Mouse (Mus musculus): ENCODE results near the gene Zfp296.

Zfp296 gene

DNA sequence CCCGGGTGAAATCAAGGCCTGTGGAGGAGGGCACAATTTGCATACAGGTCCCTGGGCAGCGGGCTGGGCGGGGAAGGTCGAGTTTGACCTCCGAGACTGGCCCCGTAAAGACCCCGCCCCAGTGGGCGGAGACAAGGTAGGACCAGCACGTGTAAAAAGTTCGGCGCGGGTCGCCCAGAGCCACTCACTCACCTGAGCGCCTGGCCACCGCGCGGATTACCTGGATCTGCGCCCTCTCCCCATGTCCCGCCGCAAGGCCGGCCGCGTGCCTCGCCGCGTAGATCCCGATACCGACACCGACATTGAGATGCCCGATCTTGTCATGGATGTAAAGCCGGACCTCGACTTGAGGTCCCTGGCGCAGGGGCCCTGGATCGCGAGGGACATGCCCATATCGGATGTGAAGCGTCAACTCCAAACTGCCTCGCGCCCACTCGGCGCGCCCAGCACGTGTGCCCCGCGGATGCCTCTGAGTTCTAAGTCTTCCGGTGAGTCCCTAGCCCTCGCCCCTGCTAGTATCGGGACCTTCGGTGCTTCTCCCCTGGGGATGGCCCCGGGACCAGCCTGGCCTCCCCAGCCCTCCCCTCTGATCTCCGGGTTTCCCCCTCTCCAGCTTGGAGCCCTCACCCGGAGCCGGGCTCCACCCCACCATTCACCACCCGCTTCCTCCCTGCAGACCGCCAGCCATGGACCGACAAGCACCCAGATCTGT, at the start of gene Zfp296, which contains the start of gene Gemin7:
Gene Zfp296 (plus strand): TSS at position 147 of the 712 bp plus-strand sequence.
Gene Gemin7 (minus strand): TSS at position 455 of the 712 bp plus-strand sequence.
- in situ Hi-C loops (cut with MboI; ENCODE audit: low sequenced_read_pairs): no loop called here

DNA sequence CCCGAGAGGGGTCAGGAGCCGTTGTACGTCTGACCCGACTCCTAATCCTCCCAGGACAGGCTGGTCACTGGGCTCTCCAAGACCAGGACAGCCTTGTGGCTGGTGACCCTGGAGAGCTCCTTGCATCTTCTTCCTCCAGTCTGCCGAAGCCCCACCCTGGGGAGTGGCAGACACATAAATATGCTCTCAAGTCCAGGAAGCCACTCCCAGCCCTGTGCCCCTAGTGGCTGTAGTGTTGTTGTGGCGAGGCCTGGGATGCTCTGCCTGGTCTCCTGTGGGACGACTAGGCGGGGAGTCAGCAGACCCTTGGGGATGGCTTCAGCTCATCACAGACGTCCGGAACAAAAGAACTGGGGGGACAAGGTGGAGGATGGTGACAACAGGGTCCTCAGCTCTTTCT, 46.0 kb upstream of the Zfp296 start:
- in situ Hi-C loops (cut with MboI; ENCODE audit: low sequenced_read_pairs): no loop called here

GRCm38 (mm10) chr7:19532240-19532639, 44.8 kb upstream of the Zfp296 start:
- in situ Hi-C loops (cut with MboI; ENCODE audit: low sequenced_read_pairs): no loop called here

DNA sequence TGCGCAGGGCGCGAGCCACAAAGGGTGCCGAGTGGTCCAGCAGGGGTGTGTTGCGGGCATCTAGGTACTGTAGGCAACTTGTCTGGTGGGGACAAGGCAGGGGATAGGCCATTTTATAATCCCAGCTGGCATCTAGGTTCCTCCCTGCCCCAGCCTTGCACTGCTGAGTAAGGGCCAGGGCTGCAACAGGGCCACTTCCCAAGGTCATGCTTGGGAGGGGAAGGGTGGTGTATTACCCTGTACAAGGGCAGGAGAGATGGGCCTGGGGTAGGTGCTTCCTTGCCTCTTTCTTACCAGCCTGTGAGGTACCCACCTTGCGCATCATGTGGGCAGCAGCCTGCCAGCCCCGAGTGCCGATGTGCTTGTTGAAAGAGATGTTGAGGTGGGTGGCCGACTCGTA, 42.4 kb upstream of the Zfp296 start:
- in situ Hi-C loops (cut with MboI; ENCODE audit: low sequenced_read_pairs): no loop called here

- in situ Hi-C loops (cut with MboI; ENCODE audit: low sequenced_read_pairs): no loop called here
These were observed 36.1 kb upstream of the Zfp296 start for GRCm38 (mm10) chr7:19540771-19541566.

- in situ Hi-C loops (cut with MboI; ENCODE audit: low sequenced_read_pairs): no loop called here
These were observed 35.4 kb upstream of the Zfp296 start for GRCm38 (mm10) chr7:19541681-19542154.

- in situ Hi-C loops (cut with MboI; ENCODE audit: low sequenced_read_pairs): no loop called here
These were observed 34.9 kb upstream of the Zfp296 start for GRCm38 (mm10) chr7:19542155-19542691.

DNA sequence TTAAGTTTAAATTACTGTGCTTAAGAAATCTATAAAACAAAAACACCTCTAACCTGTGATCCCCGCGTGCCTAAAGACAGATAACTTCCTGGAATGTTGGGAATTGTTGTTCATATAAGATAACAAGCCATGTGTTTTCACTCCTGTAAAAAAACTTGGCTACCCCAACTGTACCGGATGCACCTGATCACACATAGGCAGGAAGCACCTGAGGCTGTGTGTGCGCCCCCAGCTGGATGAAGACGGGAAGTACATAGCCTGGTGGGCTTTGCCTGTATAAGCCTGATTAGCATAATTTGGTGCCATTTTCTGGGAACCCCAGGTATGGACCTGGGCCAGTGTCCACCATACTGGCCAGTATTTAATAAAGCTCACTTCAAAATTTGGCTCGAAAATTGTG, 33.5 kb upstream of the Zfp296 start:
- in situ Hi-C loops (cut with MboI; ENCODE audit: low sequenced_read_pairs): no loop called here

DNA sequence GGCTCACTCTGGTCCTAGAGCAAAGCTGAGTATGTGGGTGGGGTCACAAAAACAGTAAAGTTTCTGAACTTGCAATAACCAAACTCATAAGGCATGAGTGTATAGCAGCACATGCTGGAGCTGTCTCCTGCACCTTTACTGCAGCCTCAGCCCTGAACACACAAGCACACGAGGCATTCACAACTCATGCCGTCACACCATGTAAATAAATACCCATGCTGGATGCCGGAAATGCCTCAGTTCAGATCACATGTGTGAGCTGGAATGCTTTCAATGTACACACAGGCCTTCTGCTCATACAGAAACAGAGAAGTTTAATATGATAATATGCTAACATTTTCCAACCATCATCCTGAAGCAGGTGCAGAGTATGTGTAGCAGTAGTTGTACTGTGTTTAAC, 31.1 kb upstream of the Zfp296 start:
- in situ Hi-C loops (cut with MboI; ENCODE audit: low sequenced_read_pairs): no loop called here

DNA sequence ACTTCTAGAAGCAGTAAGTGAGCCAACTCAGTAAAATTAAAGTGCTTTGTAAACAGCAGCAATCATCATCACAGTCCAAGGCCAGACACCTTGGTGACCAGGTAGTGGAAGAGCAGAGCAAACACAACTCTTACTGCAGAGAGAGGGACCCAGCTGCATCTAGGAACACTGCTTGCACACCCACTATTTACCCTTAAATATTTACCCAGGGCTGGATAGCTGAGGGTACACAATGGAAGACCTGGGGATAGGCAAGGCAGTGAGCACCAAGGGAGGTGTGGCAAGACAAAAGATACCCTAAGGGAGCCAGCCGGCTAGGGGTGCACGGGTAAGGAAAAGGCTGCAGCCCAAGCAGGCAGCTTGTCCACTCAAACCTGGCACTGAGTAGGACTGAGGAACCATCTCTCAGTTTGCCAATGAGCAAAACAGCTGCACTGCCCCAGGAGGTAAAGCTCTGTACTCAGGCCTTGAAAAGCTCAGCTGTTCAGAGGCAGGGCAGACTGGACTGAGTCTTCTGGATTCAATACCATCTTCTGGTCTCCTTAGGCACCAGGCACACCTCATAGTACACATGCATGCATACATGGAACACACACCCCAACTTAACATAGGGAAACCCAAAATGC, 29.6 kb upstream of the Zfp296 start:
- in situ Hi-C loops (cut with MboI; ENCODE audit: low sequenced_read_pairs): no loop called here

DNA sequence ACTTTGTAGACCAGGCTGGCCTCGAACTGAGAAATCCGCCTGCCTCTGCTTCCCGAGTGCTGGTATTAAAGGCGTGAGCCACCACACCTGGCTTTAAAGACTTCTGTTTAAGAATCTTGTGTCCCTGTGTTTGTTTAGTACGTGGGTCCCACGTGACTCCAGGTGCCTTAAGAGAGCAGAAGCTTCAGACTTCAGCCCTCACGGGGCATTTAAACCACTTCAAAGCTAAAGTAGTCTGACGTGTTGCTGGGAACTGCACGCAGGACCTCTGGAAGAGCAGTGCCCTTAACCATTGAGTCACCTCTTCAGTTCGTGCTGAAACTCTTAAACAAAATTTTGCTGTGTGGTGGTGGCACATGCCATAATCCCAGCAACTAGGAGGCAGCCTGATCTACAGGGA, 27.7 kb upstream of the Zfp296 start:
- in situ Hi-C loops (cut with MboI; ENCODE audit: low sequenced_read_pairs): no loop called here

GRCm38 (mm10) chr7:19551634-19552033, 25.5 kb upstream of the Zfp296 start:
- in situ Hi-C loops (cut with MboI; ENCODE audit: low sequenced_read_pairs): no loop called here

DNA sequence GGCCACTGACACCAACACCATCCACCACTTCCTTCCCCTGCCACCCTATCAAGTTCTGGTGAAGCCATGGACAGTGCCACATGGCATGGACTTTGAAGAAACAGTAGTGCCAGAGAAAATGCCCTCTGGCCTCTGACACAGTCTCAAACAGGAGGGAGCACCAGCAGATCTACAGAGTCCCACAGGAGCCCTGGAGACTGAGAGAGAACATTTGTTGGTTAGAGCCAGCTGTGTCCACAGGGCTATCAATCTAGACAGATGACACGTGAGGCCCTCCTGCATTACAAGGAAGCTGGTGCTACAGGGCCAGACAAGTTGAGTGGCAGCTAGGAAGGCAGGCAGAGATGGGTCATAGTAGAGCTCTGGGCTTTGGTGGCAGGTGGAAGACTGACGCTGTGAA, 24.6 kb upstream of the Zfp296 start:
- in situ Hi-C loops (cut with MboI; ENCODE audit: low sequenced_read_pairs): no loop called here

- in situ Hi-C loops (cut with MboI; ENCODE audit: low sequenced_read_pairs): no loop called here
These were observed 22.9 kb upstream of the Zfp296 start for GRCm38 (mm10) chr7:19554168-19554567.

- in situ Hi-C loops (cut with MboI; ENCODE audit: low sequenced_read_pairs): no loop called here
These were observed 20.0 kb upstream of the Zfp296 start for GRCm38 (mm10) chr7:19557086-19557485.

- in situ Hi-C loops (cut with MboI; ENCODE audit: low sequenced_read_pairs): no loop called here
These were observed 18.8 kb upstream of the Zfp296 start for GRCm38 (mm10) chr7:19557982-19558900.

- in situ Hi-C loops (cut with MboI; ENCODE audit: low sequenced_read_pairs): no loop called here
These were observed 18.1 kb upstream of the Zfp296 start for GRCm38 (mm10) chr7:19558965-19559364.

DNA sequence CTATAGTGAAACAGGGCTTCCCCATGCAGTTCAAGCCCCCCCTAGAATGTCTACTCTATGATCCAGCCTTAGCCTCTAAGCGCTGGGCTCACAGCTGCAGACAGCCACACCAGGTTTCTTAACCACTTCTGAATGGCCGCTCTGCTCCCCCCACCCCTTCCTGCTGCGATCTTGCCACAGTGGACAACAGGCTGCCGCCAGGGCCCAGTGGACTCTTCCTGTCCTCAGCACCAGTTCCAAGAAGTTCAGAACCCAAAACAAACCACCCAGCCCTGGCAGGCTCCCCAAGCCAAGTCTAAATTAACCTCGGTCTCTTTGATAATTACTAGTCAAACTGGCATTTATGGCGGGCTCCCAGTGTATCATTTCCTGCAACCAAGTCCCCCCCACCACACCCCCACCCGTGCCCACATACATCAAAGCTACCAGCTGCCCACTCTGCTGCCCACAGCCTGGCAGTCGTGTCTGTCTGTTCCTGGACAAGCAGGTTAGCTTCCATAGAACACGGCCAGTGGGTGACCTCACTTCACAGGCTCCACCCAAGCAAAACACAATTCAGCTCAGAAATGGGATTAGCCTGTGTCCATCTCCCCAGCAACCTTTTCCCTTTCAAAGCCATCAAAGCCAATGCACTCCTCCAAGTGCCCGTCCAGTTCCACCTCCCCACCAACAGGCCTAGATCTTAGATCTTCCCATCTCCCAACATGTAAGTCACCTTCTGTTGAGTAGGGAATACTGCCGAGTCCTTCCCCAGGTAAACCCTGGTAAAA, 16.4 kb upstream of the Zfp296 start:
- in situ Hi-C loops (cut with MboI; ENCODE audit: low sequenced_read_pairs): no loop called here

GRCm38 (mm10) chr7:19561431-19561764, 15.7 kb upstream of the Zfp296 start:
- in situ Hi-C loops (cut with MboI; ENCODE audit: low sequenced_read_pairs): no loop called here

Measured in CH12F3 (cell line).